Mouse (Mus musculus) mature B cell (primary cell): ENCODE data around the gene Clec4b1.
"Not testable (repeated sequence)": the region's sequence is repeated elsewhere in the genome, so short reads cannot be mapped to it uniquely, and the experiment has no call there.

ENCODE experiments used
- in situ Hi-C: fragments of 300-500 bp; cut with MboI; formaldehyde crosslinking; loops from 2 replicates; pipeline ENCODE4 v1.14.3; 2019

Gene Clec4b1

GRCm38 (mm10) chr6:123049742-123050372 lies at the start of gene Clec4b1:
Clec4b1 (plus strand) TSS chr6:123049962.
- in situ Hi-C loops: no loop called here

DNA sequence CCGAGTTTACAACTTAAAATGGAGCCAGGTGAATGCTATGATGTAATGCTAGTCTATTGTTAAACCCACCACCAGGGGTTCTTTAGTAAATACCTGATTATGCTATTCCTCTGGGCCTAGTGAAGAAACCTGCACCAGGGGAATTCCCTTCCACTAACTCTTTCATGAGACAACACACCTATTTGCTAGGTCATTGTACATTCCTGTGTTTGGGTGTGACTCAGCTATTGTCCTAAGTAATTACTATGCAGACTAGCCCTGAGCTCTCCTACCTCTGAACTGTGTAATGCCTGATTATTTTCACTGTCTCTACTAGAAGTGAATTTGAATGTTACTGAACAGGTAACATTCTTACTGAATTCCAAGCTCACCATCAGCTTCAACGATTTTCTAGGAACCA lies 45.1 kb upstream of the Clec4b1 start:
- in situ Hi-C loops: not testable (repeated sequence)

DNA sequence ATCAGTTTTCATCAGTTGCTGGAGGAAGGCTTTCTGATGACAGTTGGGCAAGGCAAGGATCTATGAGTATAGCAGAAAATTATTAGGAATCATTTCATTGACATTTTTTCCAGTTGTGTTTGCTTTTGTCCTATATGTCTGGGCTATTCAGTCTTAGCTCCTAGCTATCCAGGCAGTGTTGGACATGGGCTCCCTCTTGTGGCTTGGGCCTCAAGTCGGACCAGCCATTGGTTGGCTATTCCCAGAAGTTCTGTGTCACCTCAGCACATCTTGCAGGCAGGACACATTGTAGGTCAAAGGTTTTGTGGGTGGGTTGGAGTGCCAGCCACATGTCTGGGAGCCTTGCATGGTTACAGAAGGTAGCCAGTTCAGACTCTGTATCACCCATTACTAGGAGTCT lies 44.2 kb upstream of the Clec4b1 start:
- in situ Hi-C loops: no loop called here

DNA sequence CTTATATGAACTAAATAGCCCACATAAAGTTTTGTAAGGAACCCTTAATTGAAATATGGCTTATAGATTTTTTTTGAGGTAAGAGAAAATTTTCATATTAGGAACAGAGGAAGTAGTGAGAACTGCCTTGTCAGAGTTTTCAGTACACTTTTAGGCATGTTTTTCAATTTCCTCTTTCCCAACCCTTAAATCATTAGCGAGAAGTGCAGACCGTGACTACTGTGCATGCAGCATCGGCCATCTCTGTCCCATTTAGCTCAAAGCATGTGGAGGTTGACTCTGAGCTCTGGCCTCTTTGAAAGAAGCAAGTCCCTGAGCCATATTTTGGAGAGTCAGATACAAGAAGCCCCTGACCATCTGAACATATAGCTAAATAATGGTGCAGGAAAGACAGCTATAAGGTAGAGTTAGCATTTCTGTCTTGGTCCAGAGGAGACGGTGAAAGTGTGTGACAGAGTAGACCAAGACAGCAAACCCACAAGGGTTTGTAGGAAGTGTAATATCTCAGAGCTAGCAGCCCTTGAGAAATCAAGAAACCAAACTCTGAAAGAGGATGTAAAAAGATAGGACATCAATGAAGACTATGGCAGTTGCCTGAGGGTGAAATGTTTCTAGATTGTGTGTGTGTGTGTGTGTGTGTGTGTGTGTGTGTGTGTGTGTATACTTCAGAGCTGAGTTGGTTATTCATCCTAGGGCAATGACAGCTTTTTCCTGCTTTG lies 45.5 kb downstream of the Clec4b1 start:
- in situ Hi-C loops: no loop called here

- in situ Hi-C loops: not testable (repeated sequence)
Observed at GRCm38 (mm10) chr6:123106128-123106527, 56.4 kb downstream of the Clec4b1 start, which contains the start of gene Clec4a2. Clec4a2 (plus strand) TSS chr6:123106428.
